Mouse (Mus musculus) kidney, embryonic 16.5 days (tissue): ENCODE results near the gene Bicra. TPM values are rescaled to one million over a fixed set of nuclear protein-coding genes. Genes with fewer than 3 reads are reported as not detected.

Source experiments
- polyA plus RNA-seq: library from polyadenylated mRNA; unstranded; fragments of >200 nt; fragmentation: Nextera tagmentation; extraction: Ambion mirVana; gene quantifications from 2 replicates; pipeline ENCODE4 v1.2.1, GENCODE M21; 2015

Bicra gene
- polyA plus RNA-seq, 1 experiment from 2014 or later, result 7.1 TPM

Other genes starting within 250 kb of the Bicra start
- not detected in 2 replicates for gene Obox6, start 208.2 kb downstream of the Bicra start, polyA plus RNA-seq
- gene Crx, start 168.0 kb downstream of the Bicra start, polyA plus RNA-seq, result not detected in 2 replicates
- gene Crxos, start 165.3 kb downstream of the Bicra start, polyA plus RNA-seq, result not detected in 2 replicates
- gene Selenow, start 125.5 kb downstream of the Bicra start, polyA plus RNA-seq, result 690 and 706 TPM in 2 replicates
- 198 and 212 TPM in 2 replicates for gene Nop53, start 101.8 kb downstream of the Bicra start, polyA plus RNA-seq
- 36.8 and 37.9 TPM in 2 replicates for gene Ehd2, start 80.4 kb downstream of the Bicra start, polyA plus RNA-seq
- 0.04 and 0.09 TPM in 2 replicates for gene Zfp541, start 13.9 kb upstream of the Bicra start, polyA plus RNA-seq
- 215 and 220 TPM in 2 replicates for gene Napa, start 50.5 kb upstream of the Bicra start, polyA plus RNA-seq
- 33.9 and 36.8 TPM in 2 replicates for gene Kptn, start 72.0 kb upstream of the Bicra start, polyA plus RNA-seq
- gene Slc8a2, start 81.9 kb upstream of the Bicra start, polyA plus RNA-seq, result 0.12 and 0.17 TPM in 2 replicates
- 23.9 and 27.7 TPM in 2 replicates for gene Meis3, start 127.2 kb upstream of the Bicra start, polyA plus RNA-seq
- gene Dhx34, start 174.1 kb upstream of the Bicra start, polyA plus RNA-seq, result 21.3 and 21.5 TPM in 2 replicates
- gene C5ar2, start 196.2 kb upstream of the Bicra start, polyA plus RNA-seq, result 0.09 and 0.11 TPM in 2 replicates
- gene C5ar1, start 211.6 kb upstream of the Bicra start, polyA plus RNA-seq, result 2.7 and 2.8 TPM in 2 replicates
- 16.4 and 19.7 TPM in 2 replicates for gene Inafm1, start 225.7 kb upstream of the Bicra start, polyA plus RNA-seq
- 30.9 and 31.2 TPM in 2 replicates for gene Ccdc9, start 238.9 kb upstream of the Bicra start, polyA plus RNA-seq